In the genomic region with DNA sequence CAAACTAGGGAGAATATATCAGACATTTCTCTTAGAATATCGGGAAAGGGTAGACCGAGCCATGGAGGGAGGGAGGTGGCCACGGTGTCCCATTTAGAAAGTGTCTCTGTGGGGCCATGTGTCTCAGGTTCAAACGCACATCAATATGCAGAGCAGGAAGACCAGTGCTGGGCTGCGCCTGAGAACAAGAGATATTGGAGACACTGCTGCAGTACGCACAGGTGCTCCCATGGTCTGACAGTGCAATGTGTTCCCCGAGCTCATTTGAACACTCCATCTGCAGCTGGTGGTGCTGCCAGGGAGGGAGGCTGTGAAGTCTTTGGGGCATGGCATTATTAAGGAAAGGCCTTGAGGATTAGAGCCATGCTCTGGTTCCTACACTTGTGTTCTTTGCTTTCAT, we compare ENCODE assay signal across 15 mouse cellular contexts.
DNase-seq lines count a peak whose midpoint lies in the region; ATAC-seq and TF ChIP-seq lines count a peak whose summit lies in the region.
"Had no signal": no experiment of that assay in that cellular context is flagged by ENCODE, and none has a peak within 500 bp of the region (broad histone marks: within the 10 kb centered on the region; RNA-seq: fewer than 3 reads in every experiment).

No protein-coding gene starts in this region.

- 0 out of 2 replicates have a peak overlapping the region, but pooled peaks have one; percentile 7 for H3K9ac ChIP-seq in midbrain, embryonic 13.5 days (replicated peaks)
- peak overlapping the region; percentile 48 for H3K9ac ChIP-seq in hindbrain, embryonic 16.5 days (ENCODE audit: low read depth, low read length)
- H3K9ac ChIP-seq in neural tube, embryonic 15.5 days (replicated peaks), result no peak overlapping the region
- no peak overlapping the region for H3K9ac ChIP-seq in liver, embryonic 12.5 days
- H3K9ac ChIP-seq in liver, postnatal 0 days (replicated peaks), result no peak overlapping the region
- H3K9ac ChIP-seq: heart, embryonic 12.5 days had no signal

- TF ChIP-seq EP300 in liver, postnatal 0 days (IDR thresholded peaks at IDR 0.05; ENCODE audit: low read depth), result no peak

- 67% methylated on average over 7 of the region's 7 CpGs for WGBS in midbrain, embryonic 13.5 days
- 87% methylated on average over 7 of the region's 7 CpGs for WGBS in midbrain, embryonic 10.5 days
- 51% methylated on average over 7 of the region's 7 CpGs for WGBS in hindbrain, embryonic 16.5 days
- WGBS in neural tube, embryonic 15.5 days, result 36% methylated on average over 7 of the region's 7 CpGs
- 77% methylated on average over 7 of the region's 7 CpGs for WGBS in liver, embryonic 12.5 days (ENCODE audit: insufficient replicate concordance)
- WGBS in liver, postnatal 0 days (ENCODE audit: insufficient replicate concordance), result 79% methylated on average over 7 of the region's 7 CpGs

- no peaks in the 10 kb centered on the region for H3K9me3 ChIP-seq in midbrain, embryonic 13.5 days
- H3K9me3 ChIP-seq in midbrain, embryonic 10.5 days (replicated peaks), result no peaks in the 10 kb centered on the region
- no peaks in the 10 kb centered on the region for H3K9me3 ChIP-seq in hindbrain, embryonic 16.5 days (ENCODE audit: control insufficient read depth, low read length)
- no peaks in the 10 kb centered on the region for H3K9me3 ChIP-seq in neural tube, embryonic 15.5 days (replicated peaks)
- H3K9me3 ChIP-seq in liver, embryonic 12.5 days (replicated peaks), result no peaks in the 10 kb centered on the region
- H3K9me3 ChIP-seq in liver, postnatal 0 days (ENCODE audit: low read length), result no peaks in the 10 kb centered on the region
- H3K9me3 ChIP-seq: heart, embryonic 12.5 days had no signal

- H3K4me3 ChIP-seq in midbrain, embryonic 13.5 days (replicated peaks), result no peak overlapping the region
- no peak overlapping the region for H3K4me3 ChIP-seq in midbrain, embryonic 10.5 days
- H3K4me3 ChIP-seq in hindbrain, embryonic 16.5 days (ENCODE audit: low read length), result no peak overlapping the region
- no peak overlapping the region for H3K4me3 ChIP-seq in neural tube, embryonic 15.5 days (replicated peaks)
- no peak overlapping the region for H3K4me3 ChIP-seq in liver, embryonic 12.5 days
- no peak overlapping the region for H3K4me3 ChIP-seq in liver, postnatal 0 days (ENCODE audit: low read depth, low read length)
- H3K4me3 ChIP-seq: heart, embryonic 12.5 days had no signal

- no peak for TF ChIP-seq CTCF in liver, postnatal 0 days (IDR thresholded peaks at IDR 0.05; ENCODE audit: low read depth)

- no peak for DNase-seq in midbrain, embryonic 10.5 days (ENCODE audit: low spot score)
- no peak for DNase-seq in adipocyte (ENCODE audit: low spot score)
- DNase-seq in liver, postnatal 0 days, result no peak
- DNase-seq: adrenal gland, postnatal 36 days; cerebellum, postnatal 25 days; gastrocnemius, postnatal 14 days; lung, postnatal 14 days had no signal

- H3K36me3 ChIP-seq in midbrain, embryonic 13.5 days, result no peaks in the 10 kb centered on the region
- H3K36me3 ChIP-seq in midbrain, embryonic 10.5 days, result no peaks in the 10 kb centered on the region
- H3K36me3 ChIP-seq in hindbrain, embryonic 16.5 days (ENCODE audit: control insufficient read depth, insufficient read depth, low read length), result no peaks in the 10 kb centered on the region
- no peaks in the 10 kb centered on the region for H3K36me3 ChIP-seq in neural tube, embryonic 15.5 days
- H3K36me3 ChIP-seq in liver, embryonic 12.5 days, result no peaks in the 10 kb centered on the region
- no peaks in the 10 kb centered on the region for H3K36me3 ChIP-seq in liver, postnatal 0 days (replicated peaks; ENCODE audit: insufficient read depth, low read length)
- H3K36me3 ChIP-seq: heart, embryonic 12.5 days had no signal

- peak overlapping the region; percentile 69 for H3K27ac ChIP-seq in midbrain, embryonic 13.5 days
- no peak overlapping the region for H3K27ac ChIP-seq in midbrain, embryonic 10.5 days (replicated peaks)
- H3K27ac ChIP-seq in hindbrain, embryonic 16.5 days (ENCODE audit: low read depth, low read length), result peak overlapping the region; percentile 73
- H3K27ac ChIP-seq in neural tube, embryonic 15.5 days (replicated peaks), result peak overlapping the region; percentile 76
- H3K27ac ChIP-seq in liver, embryonic 12.5 days, result no peak overlapping the region
- H3K27ac ChIP-seq in liver, postnatal 0 days (ENCODE audit: low read depth), result no peak overlapping the region
- H3K27ac ChIP-seq: kidney, postnatal 0 days had no signal

- no peaks in the 10 kb centered on the region for H3K27me3 ChIP-seq in midbrain, embryonic 13.5 days
- H3K27me3 ChIP-seq in midbrain, embryonic 10.5 days (ENCODE audit: low read depth, poor library complexity, severe bottlenecking), result no peaks in the 10 kb centered on the region
- H3K27me3 ChIP-seq in hindbrain, embryonic 16.5 days (replicated peaks; ENCODE audit: control insufficient read depth, insufficient read depth, low read length), result no peaks in the 10 kb centered on the region
- no peaks in the 10 kb centered on the region for H3K27me3 ChIP-seq in neural tube, embryonic 15.5 days (replicated peaks)
- no peaks in the 10 kb centered on the region for H3K27me3 ChIP-seq in liver, embryonic 12.5 days (replicated peaks)
- H3K27me3 ChIP-seq in liver, postnatal 0 days (ENCODE audit: insufficient read depth, low read length), result no peaks in the 10 kb centered on the region
- H3K27me3 ChIP-seq: heart, embryonic 12.5 days had no signal

- H3K4me1 ChIP-seq in midbrain, embryonic 13.5 days (replicated peaks), result peaks cover 16% of the 10 kb centered on the region
- H3K4me1 ChIP-seq in midbrain, embryonic 10.5 days, result peaks cover 6% of the 10 kb centered on the region
- peaks cover 6% of the 10 kb centered on the region for H3K4me1 ChIP-seq in hindbrain, embryonic 16.5 days (ENCODE audit: control insufficient read depth, insufficient read depth, low read depth, low read length)
- H3K4me1 ChIP-seq in neural tube, embryonic 15.5 days, result peaks cover 22% of the 10 kb centered on the region
- H3K4me1 ChIP-seq in liver, embryonic 12.5 days, result no peaks in the 10 kb centered on the region
- peaks cover 6% of the 10 kb centered on the region for H3K4me1 ChIP-seq in liver, postnatal 0 days (ENCODE audit: insufficient read depth)

- 0 out of 2 replicates have a peak, but pooled peaks have one; percentile 40 for ATAC-seq in midbrain, embryonic 13.5 days
- peak; percentile 63 for ATAC-seq in hindbrain, embryonic 16.5 days
- ATAC-seq in neural tube, embryonic 15.5 days (ENCODE audit: low FRiP score), result peak; percentile 64
- no peak for ATAC-seq in liver, embryonic 12.5 days
- ATAC-seq in liver, postnatal 0 days, result no peak
- ATAC-seq: CD4-positive, CD25-positive, alpha-beta regulatory T cell, adult 4 months had no signal

- no peak overlapping the region for H3K4me2 ChIP-seq in midbrain, embryonic 13.5 days (replicated peaks)
- no peak overlapping the region for H3K4me2 ChIP-seq in hindbrain, embryonic 16.5 days (ENCODE audit: low read length)
- H3K4me2 ChIP-seq in neural tube, embryonic 15.5 days, result no peak overlapping the region
- H3K4me2 ChIP-seq in liver, embryonic 12.5 days, result no peak overlapping the region
- no peak overlapping the region for H3K4me2 ChIP-seq in liver, postnatal 0 days (ENCODE audit: low read depth, low read length)
- H3K4me2 ChIP-seq: heart, embryonic 12.5 days; liver, embryonic 11.5 days had no signal

Comparison
In these comparisons a context has a peak if more than half of its experiments do, and no peak if none do; other contexts are left out.
1. H3K27ac ChIP-seq: peak in midbrain, embryonic 13.5 days (single experiment), hindbrain, embryonic 16.5 days (single experiment) and neural tube, embryonic 15.5 days (single experiment); none in midbrain, embryonic 10.5 days (single experiment), liver, embryonic 12.5 days (single experiment) and liver, postnatal 0 days (single experiment).
2. ATAC-seq: peak in midbrain, embryonic 13.5 days (single experiment), hindbrain, embryonic 16.5 days (single experiment) and neural tube, embryonic 15.5 days (single experiment); none in liver, embryonic 12.5 days (single experiment) and liver, postnatal 0 days (single experiment).
3. H3K9ac ChIP-seq: peak in midbrain, embryonic 13.5 days (single experiment) and hindbrain, embryonic 16.5 days (single experiment); none in neural tube, embryonic 15.5 days (single experiment), liver, embryonic 12.5 days (single experiment) and liver, postnatal 0 days (single experiment).